Mouse (Mus musculus): ENCODE results near the gene Gm10392. TPM values are rescaled to one million over a fixed set of nuclear protein-coding genes. Genes with fewer than 3 reads are reported as not detected.

Gm10392 gene
- polyA plus RNA-seq (2014; fragmentation: Illumina TruSeq; extraction: RNeasy Lipid Tissue Mini Kit (QIAGEN cat#74804); ENCODE audit: low read depth, low replicate concordance): not detected

DNA sequence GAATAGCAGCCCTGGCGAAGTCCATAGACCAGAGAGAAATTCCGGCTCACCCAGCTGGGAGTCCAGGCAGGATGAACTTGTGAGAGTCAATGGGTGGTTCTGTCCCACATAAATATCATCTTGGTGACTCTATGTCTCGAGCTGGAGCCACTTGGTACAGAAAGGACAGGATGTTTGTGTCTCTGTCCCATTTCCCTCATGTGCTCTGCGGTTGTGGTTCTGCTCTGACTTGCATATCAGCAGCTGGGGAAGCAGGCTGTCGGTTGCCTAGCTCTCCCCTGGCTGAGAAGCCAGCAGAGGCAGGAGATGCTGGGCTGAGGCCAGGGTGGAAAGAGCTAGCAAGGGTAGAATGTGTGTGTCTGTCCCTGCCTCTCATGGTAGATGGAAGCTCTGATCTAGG is at the start of gene Gm10392:
Gene Gm10392, minus strand, starts transcription at position 156 of the 400 bp plus-strand sequence.

DNA sequence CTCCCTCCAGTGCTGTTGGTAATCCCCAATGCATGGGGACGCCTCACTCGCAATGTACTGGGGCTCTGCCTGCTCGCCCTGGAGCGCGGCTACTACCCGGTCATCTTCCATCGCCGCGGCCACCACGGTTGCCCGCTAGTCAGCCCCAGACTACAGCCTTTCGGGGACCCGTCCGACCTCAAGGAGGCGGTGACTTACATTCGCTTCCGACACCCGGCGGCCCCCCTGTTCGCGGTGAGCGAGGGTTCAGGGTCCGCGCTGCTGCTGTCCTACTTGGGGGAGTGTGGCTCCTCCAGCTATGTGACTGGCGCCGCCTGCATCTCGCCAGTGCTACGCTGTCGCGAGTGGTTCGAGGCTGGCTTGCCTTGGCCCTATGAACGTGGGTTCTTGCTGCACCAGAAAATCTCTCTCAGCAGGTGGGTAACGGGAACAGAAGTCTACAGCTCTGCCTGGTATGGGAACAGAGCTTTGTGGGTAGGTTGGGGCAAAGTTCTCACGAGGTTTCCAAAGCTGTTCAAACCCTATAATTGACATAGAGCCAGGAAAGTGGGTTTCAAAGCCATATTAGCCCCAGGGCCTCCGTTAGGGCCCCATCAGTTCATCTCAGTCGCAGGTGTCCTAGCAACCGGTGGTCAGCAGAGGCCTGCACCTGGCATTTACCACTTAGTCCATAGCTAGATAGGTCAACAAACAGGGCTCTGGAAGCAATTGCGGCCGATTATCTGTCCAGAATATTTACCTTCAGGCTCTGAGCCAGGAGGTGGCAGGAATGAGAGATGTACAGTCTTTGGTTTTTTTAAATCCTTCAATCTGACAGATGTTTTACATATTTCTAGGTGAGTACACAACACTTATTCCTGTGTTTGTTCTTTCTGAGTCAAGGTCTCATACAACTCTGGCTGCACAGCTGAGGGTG is 3.1 kb downstream of the Gm10392 start, which contains the start of gene Trp53i13:
Gene Trp53i13, minus strand, starts transcription at position 344 of the 916 bp plus-strand sequence.

DNA sequence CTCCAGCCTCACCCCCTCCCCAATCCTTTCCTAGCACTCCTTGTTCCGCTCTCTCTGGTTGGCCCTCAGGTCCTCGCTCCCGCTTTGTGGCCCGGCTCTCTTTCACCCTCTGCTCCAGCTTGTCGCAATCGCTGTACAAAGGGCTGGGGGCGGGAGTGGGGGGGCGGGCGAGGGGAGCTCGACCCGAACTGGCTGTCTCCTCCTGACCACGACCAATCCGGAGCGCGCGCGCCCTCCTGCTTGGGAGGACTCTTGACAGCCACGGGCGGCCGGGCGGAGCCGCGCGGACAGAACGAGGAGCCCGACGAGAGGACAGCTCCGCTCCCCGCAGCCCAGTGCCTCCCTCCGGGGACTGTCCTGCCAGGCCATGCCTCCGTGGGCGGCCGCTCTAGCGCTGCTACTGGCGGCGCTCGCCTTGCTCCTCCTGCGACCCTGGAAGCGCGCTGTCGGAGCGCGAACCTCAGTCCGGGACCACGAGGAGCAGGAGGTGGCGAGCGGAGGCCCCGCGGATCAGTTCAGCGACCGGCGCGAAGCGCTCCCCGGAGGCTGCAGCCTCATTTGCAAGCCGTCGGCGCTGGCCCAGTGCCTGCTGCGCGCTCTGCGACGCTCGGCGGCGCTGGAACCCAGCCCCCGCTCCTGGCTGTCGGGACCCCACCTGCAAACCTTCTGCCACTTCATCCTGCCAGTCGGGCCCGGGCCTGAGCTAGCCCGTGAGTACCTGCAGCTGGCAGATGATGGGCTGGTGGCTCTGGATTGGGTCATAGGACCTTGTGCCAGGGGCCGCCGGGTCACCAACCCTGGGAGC is 4.0 kb downstream of the Gm10392 start, which contains the start of gene Abhd15:
Gene Abhd15, plus strand, starts transcription at position 290 of the 805 bp plus-strand sequence.

DNA sequence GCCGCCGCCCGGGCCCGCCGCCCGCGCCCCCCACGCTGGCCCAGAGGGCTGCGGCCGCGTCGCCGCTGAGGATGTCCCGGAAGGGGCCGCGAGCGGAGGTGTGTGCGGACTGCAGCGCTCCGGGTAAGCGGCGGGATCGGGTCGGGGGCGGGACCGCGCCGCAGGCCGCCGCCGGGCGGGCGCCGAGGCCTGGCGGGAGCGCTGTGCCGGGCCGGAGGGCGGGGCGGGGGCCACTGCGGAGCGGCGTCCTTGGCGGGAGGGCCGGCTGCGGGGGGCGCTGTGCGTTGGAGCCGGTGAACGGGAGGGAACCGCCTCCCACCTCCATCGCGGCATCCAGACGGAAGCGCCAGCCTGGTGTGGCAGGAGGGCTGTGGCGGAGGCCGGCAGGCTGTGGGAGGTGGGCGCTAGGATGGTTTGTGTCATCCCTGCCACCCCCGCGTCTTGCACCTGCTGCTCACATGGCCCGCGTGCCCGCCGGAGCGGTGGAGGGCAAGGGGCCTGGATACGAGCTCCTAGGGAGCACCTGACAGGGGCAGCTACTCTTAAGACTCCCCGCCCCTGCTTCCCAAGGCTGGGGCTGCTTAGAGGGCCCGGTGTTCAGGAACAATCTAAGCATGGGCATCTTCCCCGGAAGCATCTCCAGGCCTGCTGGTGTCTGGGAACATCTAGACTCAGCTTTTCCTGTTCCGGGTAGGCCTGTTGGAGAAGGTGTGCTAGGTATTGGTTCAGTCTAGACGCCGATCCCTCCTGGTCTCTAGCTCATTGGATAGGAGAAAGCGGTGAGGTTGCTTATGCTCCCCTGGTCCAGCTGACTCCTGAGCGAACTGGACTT is 25.3 kb downstream of the Gm10392 start, which contains the start of gene Git1:
Gene Git1, plus strand, starts transcription at position 51 of the 832 bp plus-strand sequence.

DNA sequence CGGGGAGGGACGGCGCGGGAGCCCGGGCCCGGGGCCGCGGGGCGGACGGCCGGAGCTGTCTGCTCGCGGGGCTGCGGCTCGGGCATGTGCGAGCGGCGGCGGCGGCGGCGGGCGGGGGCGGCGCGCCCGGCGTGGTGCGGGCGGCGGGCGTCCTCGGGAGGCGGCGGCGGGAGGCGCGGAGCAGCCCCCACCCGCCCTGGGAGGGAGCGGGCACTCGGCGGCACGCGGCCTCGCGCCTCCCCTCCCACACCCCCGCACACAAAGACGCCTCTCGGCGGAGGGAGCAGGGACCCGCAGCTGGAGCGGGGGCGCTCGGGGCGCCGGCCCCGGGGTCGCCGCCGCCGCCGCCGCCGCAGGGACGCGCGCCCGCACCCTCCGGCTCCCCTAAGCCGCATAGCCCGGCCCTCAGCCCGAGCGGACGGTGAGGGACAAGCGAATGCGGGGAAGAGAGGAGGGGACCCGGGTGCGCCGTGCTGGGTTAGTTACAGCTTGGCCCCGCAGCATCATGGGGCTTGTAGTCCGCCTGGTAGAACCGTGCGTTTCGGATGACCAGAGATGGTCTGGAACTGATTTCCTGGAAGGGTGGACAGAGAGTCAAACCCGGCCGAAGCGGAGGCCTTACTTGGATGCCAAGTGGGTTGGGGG is 29.3 kb downstream of the Gm10392 start, which contains the start of gene Ankrd13b:
Gene Ankrd13b, minus strand, starts transcription at position 88 of the 645 bp plus-strand sequence.

Other genes with a start within 250 kb of the Gm10392 start
- not detected for gene Coro6, start 56.8 kb downstream of the Gm10392 start, polyA plus RNA-seq (2014; fragmentation: Illumina TruSeq; extraction: RNeasy Lipid Tissue Mini Kit (QIAGEN cat#74804); ENCODE audit: low read depth, low replicate concordance)
- gene Ankrd13b, start 29.5 kb downstream of the Gm10392 start, polyA plus RNA-seq (2014; fragmentation: Illumina TruSeq; extraction: RNeasy Lipid Tissue Mini Kit (QIAGEN cat#74804); ENCODE audit: low read depth, low replicate concordance): 0.74 TPM
- gene Git1, start 25.6 kb downstream of the Gm10392 start, polyA plus RNA-seq (2014; fragmentation: Illumina TruSeq; extraction: RNeasy Lipid Tissue Mini Kit (QIAGEN cat#74804); ENCODE audit: low read depth, low replicate concordance): 0.64 TPM
- gene Abhd15, start 4.1 kb downstream of the Gm10392 start, polyA plus RNA-seq (2014; fragmentation: Illumina TruSeq; extraction: RNeasy Lipid Tissue Mini Kit (QIAGEN cat#74804); ENCODE audit: low read depth, low replicate concordance): 6.8 TPM
- not detected for gene Trp53i13, start 3.2 kb downstream of the Gm10392 start, polyA plus RNA-seq (2014; fragmentation: Illumina TruSeq; extraction: RNeasy Lipid Tissue Mini Kit (QIAGEN cat#74804); ENCODE audit: low read depth, low replicate concordance)
- gene Taok1, start 88.6 kb upstream of the Gm10392 start, polyA plus RNA-seq (2014; fragmentation: Illumina TruSeq; extraction: RNeasy Lipid Tissue Mini Kit (QIAGEN cat#74804); ENCODE audit: low read depth, low replicate concordance): 24.4 TPM
- 35.6 TPM for gene Nufip2, start 167.0 kb upstream of the Gm10392 start, polyA plus RNA-seq (2014; fragmentation: Illumina TruSeq; extraction: RNeasy Lipid Tissue Mini Kit (QIAGEN cat#74804); ENCODE audit: low read depth, low replicate concordance)
- gene Cryba1, start 206.1 kb upstream of the Gm10392 start, polyA plus RNA-seq (2014; fragmentation: Illumina TruSeq; extraction: RNeasy Lipid Tissue Mini Kit (QIAGEN cat#74804); ENCODE audit: low read depth, low replicate concordance): not detected
- 8.7 TPM for gene Myo18a, start 244.0 kb upstream of the Gm10392 start, polyA plus RNA-seq (2014; fragmentation: Illumina TruSeq; extraction: RNeasy Lipid Tissue Mini Kit (QIAGEN cat#74804); ENCODE audit: low read depth, low replicate concordance)